Mouse (Mus musculus): ENCODE measurements around the gene Lsm12.
A peak's percentile ranks its signal among the peaks of the same experiment; 100 is the strongest.

- TF ChIP-seq POLR2A (IDR thresholded peaks at IDR 0.05; ENCODE audit: low read depth, low read length) (no peak), SMC3 (IDR thresholded peaks at IDR 0.05; ENCODE audit: low read depth, low read length) (no peak), CTCF (conservative IDR thresholded peaks at IDR 0.05 in 1 of 2, IDR thresholded peaks at IDR 0.05 in 1 of 2; ENCODE audit: low read depth in 2 of 2, low read length in 2 of 2) (no peak), MYC (IDR thresholded peaks at IDR 0.05; ENCODE audit: low read depth, low read length) (no peak), EP300 (IDR thresholded peaks at IDR 0.05; ENCODE audit: low read length) (0 out of 2 replicates have a peak, but pooled peaks have one; percentile 17), MAX (IDR thresholded peaks at IDR 0.05; ENCODE audit: low read length) (peak; percentile 35; the same call in 1 of the 2 replicates)
These were observed 26.8 kb upstream of the Lsm12 start for GRCm38 (mm10) chr11:102211936-102212341.
